Mouse (Mus musculus): ENCODE data around the gene Cramp1l. TPM values are rescaled to one million over a fixed set of nuclear protein-coding genes. Genes with fewer than 3 reads are reported as not detected.

The Cramp1l gene
- polyA plus RNA-seq (2014; fragmentation: Nextera tagmentation; extraction: Ambion mirVana): 9.7 and 11.7 TPM in 2 replicates

- peaks cover 9% of the 10 kb centered on the region; the same call in 1 of the 2 replicates for H3K4me1 ChIP-seq (ENCODE audit: control insufficient read depth, insufficient read depth, low read length)
- H3K36me3 ChIP-seq (ENCODE audit: control insufficient read depth, insufficient read depth, low read length): peaks cover 17% of the 10 kb centered on the region; the same call in 1 of the 2 replicates
- H3K9ac ChIP-seq (replicated peaks; ENCODE audit: low read depth, low read length): peak within 1 kb of the TSS; percentile 96
- no peaks in the 10 kb centered on the region for H3K9me3 ChIP-seq (ENCODE audit: control insufficient read depth, low read depth, low read length)
- ATAC-seq (ENCODE audit: insufficient number of reproducible peaks, insufficient read depth, low FRiP score, low read depth): peak; percentile 97
- no peaks in the 10 kb centered on the region for H3K27me3 ChIP-seq (ENCODE audit: control insufficient read depth, insufficient read depth, low read length)
- H3K4me3 ChIP-seq (ENCODE audit: low read depth, low read length): peak within 1 kb of the TSS; percentile 97
- H3K4me2 ChIP-seq (replicated peaks; ENCODE audit: low read depth, low read length): peak within 1 kb of the TSS; percentile 73
- under 1% methylated on average over 62 of the region's 62 CpGs for WGBS
- peak within 1 kb of the TSS; percentile 81 for H3K27ac ChIP-seq (ENCODE audit: low read length)
Observed at GRCm38 (mm10) chr17:25015655-25016291, at the start of gene Cramp1l, which contains the start of gene Ift140. Gene Cramp1l (minus strand): TSS chr17:25015788. Gene Ift140 (plus strand): TSS chr17:25016085.

GRCm38 (mm10) chr17:25065189-25065588, 49.6 kb upstream of the Cramp1l start:
- ATAC-seq (ENCODE audit: insufficient number of reproducible peaks, insufficient read depth, low FRiP score, low read depth): no peak
- Histone ChIP-seq H3K36me3 (ENCODE audit: control insufficient read depth, insufficient read depth, low read length) (peaks cover 14% of the 10 kb centered on the region; the same call in 1 of the 2 replicates), H3K4me2 (replicated peaks; ENCODE audit: low read depth, low read length) (no peak overlapping the region), H3K4me1 (ENCODE audit: control insufficient read depth, insufficient read depth, low read length) (no peaks in the 10 kb centered on the region), H3K27me3 (ENCODE audit: control insufficient read depth, insufficient read depth, low read length) (no peaks in the 10 kb centered on the region), H3K27ac (ENCODE audit: low read length) (no peak overlapping the region), H3K9me3 (ENCODE audit: control insufficient read depth, low read depth, low read length) (no peaks in the 10 kb centered on the region), H3K4me3 (ENCODE audit: low read depth, low read length) (no peak overlapping the region), H3K9ac (replicated peaks; ENCODE audit: low read depth, low read length) (no peak overlapping the region)
- WGBS: 85% methylated on average over 3 of the region's 3 CpGs

DNA sequence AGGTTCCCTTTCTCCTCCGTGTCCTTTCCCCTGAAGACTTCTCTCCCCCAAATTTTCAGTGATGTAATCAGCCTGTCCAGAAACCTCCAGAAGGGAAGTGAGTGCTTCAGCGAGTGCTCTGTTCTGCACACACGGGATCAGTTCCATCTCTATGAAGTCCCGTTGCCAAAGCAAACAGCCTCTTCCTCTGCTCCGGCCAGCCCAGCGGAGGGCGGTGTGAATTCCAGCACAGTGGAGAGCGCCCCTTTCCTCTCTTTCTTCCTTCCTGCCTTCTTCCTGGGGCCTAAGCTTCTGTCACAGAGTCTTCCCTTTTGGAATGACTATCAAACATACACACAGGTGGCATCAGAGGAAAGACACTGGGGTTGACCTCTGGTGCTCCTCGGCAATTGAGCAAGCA, 48.8 kb upstream of the Cramp1l start:
- Histone ChIP-seq H3K27me3 (ENCODE audit: control insufficient read depth, insufficient read depth, low read length) (no peaks in the 10 kb centered on the region), H3K4me3 (ENCODE audit: low read depth, low read length) (no peak overlapping the region), H3K9ac (replicated peaks; ENCODE audit: low read depth, low read length) (no peak overlapping the region), H3K4me2 (replicated peaks; ENCODE audit: low read depth, low read length) (no peak overlapping the region), H3K4me1 (ENCODE audit: control insufficient read depth, insufficient read depth, low read length) (no peaks in the 10 kb centered on the region), H3K36me3 (ENCODE audit: control insufficient read depth, insufficient read depth, low read length) (peaks cover 12% of the 10 kb centered on the region), H3K9me3 (ENCODE audit: control insufficient read depth, low read depth, low read length) (no peaks in the 10 kb centered on the region), H3K27ac (ENCODE audit: low read length) (no peak overlapping the region)
- 75% methylated on average over 9 of the region's 9 CpGs for WGBS
- ATAC-seq (ENCODE audit: insufficient number of reproducible peaks, insufficient read depth, low FRiP score, low read depth): no peak

DNA sequence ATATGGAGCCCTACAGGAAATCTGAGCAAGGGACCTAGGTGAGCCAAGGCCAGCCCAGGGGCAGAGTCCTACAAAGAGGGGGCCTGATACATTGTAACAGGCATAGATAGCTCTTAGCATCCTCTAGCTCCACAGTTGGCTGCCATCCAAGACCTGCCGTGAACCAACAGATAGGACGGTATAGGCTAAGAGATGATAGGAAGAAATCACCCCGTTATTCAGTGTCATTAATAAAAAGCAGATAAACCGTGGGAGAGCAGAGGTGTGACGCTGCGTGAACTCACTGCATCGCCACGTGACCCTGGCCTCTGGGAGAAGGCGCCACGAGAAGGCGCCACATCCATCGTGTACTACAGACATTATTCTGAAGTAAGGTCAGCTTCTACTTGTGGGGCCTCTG, 48.3 kb upstream of the Cramp1l start:
- Histone ChIP-seq H3K4me1 (ENCODE audit: control insufficient read depth, insufficient read depth, low read length) (no peaks in the 10 kb centered on the region), H3K9ac (replicated peaks; ENCODE audit: low read depth, low read length) (no peak overlapping the region), H3K27me3 (ENCODE audit: control insufficient read depth, insufficient read depth, low read length) (no peaks in the 10 kb centered on the region), H3K4me2 (replicated peaks; ENCODE audit: low read depth, low read length) (no peak overlapping the region), H3K27ac (ENCODE audit: low read length) (no peak overlapping the region), H3K36me3 (ENCODE audit: control insufficient read depth, insufficient read depth, low read length) (peaks cover 11% of the 10 kb centered on the region), H3K9me3 (ENCODE audit: control insufficient read depth, low read depth, low read length) (no peaks in the 10 kb centered on the region), H3K4me3 (ENCODE audit: low read depth, low read length) (no peak overlapping the region)
- 77% methylated on average over 12 of the region's 12 CpGs for WGBS
- ATAC-seq (ENCODE audit: insufficient number of reproducible peaks, insufficient read depth, low FRiP score, low read depth): no peak

- Histone ChIP-seq H3K4me2 (replicated peaks; ENCODE audit: low read depth, low read length) (no peak overlapping the region), H3K4me1 (ENCODE audit: control insufficient read depth, insufficient read depth, low read length) (no peaks in the 10 kb centered on the region), H3K9ac (replicated peaks; ENCODE audit: low read depth, low read length) (no peak overlapping the region), H3K9me3 (ENCODE audit: control insufficient read depth, low read depth, low read length) (no peaks in the 10 kb centered on the region), H3K4me3 (ENCODE audit: low read depth, low read length) (no peak overlapping the region), H3K36me3 (ENCODE audit: control insufficient read depth, insufficient read depth, low read length) (peaks cover 13% of the 10 kb centered on the region), H3K27ac (ENCODE audit: low read length) (no peak overlapping the region), H3K27me3 (ENCODE audit: control insufficient read depth, insufficient read depth, low read length) (no peaks in the 10 kb centered on the region)
- WGBS: 78% methylated on average over 4 of the region's 4 CpGs
- ATAC-seq (ENCODE audit: insufficient number of reproducible peaks, insufficient read depth, low FRiP score, low read depth): no peak
Observed at GRCm38 (mm10) chr17:25063261-25063660, 47.7 kb upstream of the Cramp1l start.

GRCm38 (mm10) chr17:25057041-25057440, 41.5 kb upstream of the Cramp1l start:
- no peak overlapping the region for H3K4me2 ChIP-seq (replicated peaks; ENCODE audit: low read depth, low read length)
- H3K4me3 ChIP-seq (ENCODE audit: low read depth, low read length): no peak overlapping the region
- H3K27me3 ChIP-seq (ENCODE audit: control insufficient read depth, insufficient read depth, low read length): no peaks in the 10 kb centered on the region
- 86% methylated on average over 6 of the region's 6 CpGs for WGBS
- no peak overlapping the region for H3K9ac ChIP-seq (replicated peaks; ENCODE audit: low read depth, low read length)
- no peaks in the 10 kb centered on the region for H3K9me3 ChIP-seq (ENCODE audit: control insufficient read depth, low read depth, low read length)
- H3K36me3 ChIP-seq (ENCODE audit: control insufficient read depth, insufficient read depth, low read length): peaks cover 20% of the 10 kb centered on the region
- no peak for ATAC-seq (ENCODE audit: insufficient number of reproducible peaks, insufficient read depth, low FRiP score, low read depth)
- no peaks in the 10 kb centered on the region for H3K4me1 ChIP-seq (ENCODE audit: control insufficient read depth, insufficient read depth, low read length)
- no peak overlapping the region for H3K27ac ChIP-seq (ENCODE audit: low read length)

- no peak for ATAC-seq (ENCODE audit: insufficient number of reproducible peaks, insufficient read depth, low FRiP score, low read depth)
- WGBS: 81% methylated on average over 9 of the region's 9 CpGs
Observed at GRCm38 (mm10) chr17:25053274-25053673, 37.7 kb upstream of the Cramp1l start.

DNA sequence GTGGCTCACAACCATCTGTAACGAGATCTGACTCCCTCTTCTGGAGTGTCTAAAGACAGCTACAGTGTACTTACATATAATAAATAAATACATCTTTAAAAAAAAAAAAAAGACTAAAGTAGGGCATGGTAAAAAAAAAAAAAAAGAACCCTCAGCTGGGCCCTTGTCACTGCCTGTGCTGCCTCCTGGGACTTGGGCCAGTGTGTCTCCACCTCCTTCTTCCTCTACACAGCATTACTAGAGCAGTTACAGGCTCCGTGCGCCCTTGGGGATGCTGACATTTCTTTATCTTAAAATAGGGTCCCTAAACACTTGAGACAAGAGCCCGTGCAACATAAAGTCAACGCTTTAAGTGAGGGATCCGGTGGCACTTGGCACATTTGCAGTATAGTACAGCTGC, 31.6 kb upstream of the Cramp1l start:
- H3K9me3 ChIP-seq (ENCODE audit: control insufficient read depth, low read depth, low read length): no peaks in the 10 kb centered on the region
- no peak overlapping the region for H3K9ac ChIP-seq (replicated peaks; ENCODE audit: low read depth, low read length)
- no peaks in the 10 kb centered on the region for H3K4me1 ChIP-seq (ENCODE audit: control insufficient read depth, insufficient read depth, low read length)
- no peaks in the 10 kb centered on the region for H3K27me3 ChIP-seq (ENCODE audit: control insufficient read depth, insufficient read depth, low read length)
- H3K36me3 ChIP-seq (ENCODE audit: control insufficient read depth, insufficient read depth, low read length): peaks cover 5% of the 10 kb centered on the region
- no peak for ATAC-seq (ENCODE audit: insufficient number of reproducible peaks, insufficient read depth, low FRiP score, low read depth)
- 90% methylated on average over 5 of the region's 6 CpGs for WGBS
- H3K4me2 ChIP-seq (replicated peaks; ENCODE audit: low read depth, low read length): no peak overlapping the region
- H3K27ac ChIP-seq (ENCODE audit: low read length): no peak overlapping the region
- no peak overlapping the region for H3K4me3 ChIP-seq (ENCODE audit: low read depth, low read length)

More at GRCm38 (mm10) chr17:25053274-25053673, 37.7 kb upstream of the Cramp1l start:
- Histone ChIP-seq H3K4me2 (replicated peaks; ENCODE audit: low read depth, low read length) (no peak overlapping the region), H3K36me3 (ENCODE audit: control insufficient read depth, insufficient read depth, low read length) (peaks cover 16% of the 10 kb centered on the region; the same call in 1 of the 2 replicates), H3K4me3 (ENCODE audit: low read depth, low read length) (no peak overlapping the region), H3K27me3 (ENCODE audit: control insufficient read depth, insufficient read depth, low read length) (no peaks in the 10 kb centered on the region), H3K4me1 (ENCODE audit: control insufficient read depth, insufficient read depth, low read length) (no peaks in the 10 kb centered on the region), H3K9ac (replicated peaks; ENCODE audit: low read depth, low read length) (no peak overlapping the region), H3K9me3 (ENCODE audit: control insufficient read depth, low read depth, low read length) (no peaks in the 10 kb centered on the region), H3K27ac (ENCODE audit: low read length) (no peak overlapping the region)

DNA sequence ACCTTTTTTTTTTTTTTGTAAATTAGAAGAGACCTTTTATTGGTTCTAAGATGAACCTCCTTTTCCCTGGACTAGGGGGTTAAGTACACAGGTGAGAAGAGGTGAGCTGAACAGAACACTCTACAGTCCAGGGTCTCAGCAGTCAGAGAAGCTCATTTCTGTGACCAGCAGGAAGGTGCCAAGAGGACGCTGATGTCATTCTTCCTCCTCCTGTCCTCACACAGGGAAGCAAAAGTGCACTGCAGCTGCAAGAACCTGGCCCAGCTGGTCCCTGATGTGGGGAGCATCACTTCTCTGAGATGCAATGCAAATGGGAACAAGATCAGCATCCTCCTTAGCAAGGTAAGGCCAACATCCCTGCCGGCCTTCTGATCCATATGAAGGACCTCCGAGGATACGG, 29.7 kb upstream of the Cramp1l start:
- no peak overlapping the region for H3K27ac ChIP-seq (ENCODE audit: low read length)
- no peaks in the 10 kb centered on the region for H3K9me3 ChIP-seq (ENCODE audit: control insufficient read depth, low read depth, low read length)
- no peaks in the 10 kb centered on the region for H3K4me1 ChIP-seq (ENCODE audit: control insufficient read depth, insufficient read depth, low read length)
- WGBS: 85% methylated on average over 4 of the region's 4 CpGs
- no peaks in the 10 kb centered on the region for H3K27me3 ChIP-seq (ENCODE audit: control insufficient read depth, insufficient read depth, low read length)
- ATAC-seq (ENCODE audit: insufficient number of reproducible peaks, insufficient read depth, low FRiP score, low read depth): no peak
- no peak overlapping the region for H3K4me2 ChIP-seq (replicated peaks; ENCODE audit: low read depth, low read length)
- no peak overlapping the region for H3K4me3 ChIP-seq (ENCODE audit: low read depth, low read length)
- H3K36me3 ChIP-seq (ENCODE audit: control insufficient read depth, insufficient read depth, low read length): peaks cover 8% of the 10 kb centered on the region
- H3K9ac ChIP-seq (replicated peaks; ENCODE audit: low read depth, low read length): no peak overlapping the region

Measured in stomach, embryonic 14.5 days (tissue).